Mouse (Mus musculus) intestine, embryonic 14.5 days (tissue): ENCODE measurements around the gene Ap3m1. TPM values are rescaled to one million over a fixed set of nuclear protein-coding genes. Genes with fewer than 3 reads are reported as not detected.
A peak's percentile ranks its signal among the peaks of the same experiment; 100 is the strongest.

Experiments used
- ATAC-seq: fragments of 200-750 bp; cut with Nextera tagmentation; replicated peaks from 2 replicates; pipeline ENCODE4 v1.8.0; 2017; ENCODE audit warnings: low read depth, moderate number of reproducible peaks, moderate TSS enrichment, moderate library complexity; ENCODE audit not compliant: low FRiP score, low TSS enrichment
- DNase-seq: peaks from one replicate; pipeline ENCODE4 v3.0.0-alpha.2; 2018; ENCODE audit warnings: low spot score
- H3K27ac ChIP-seq: fragments of 300-500 bp; sonication (generic); 2 replicates; pipeline ENCODE4 v1.5.1; 2014; ENCODE audit warnings: low read depth, mild to moderate bottlenecking, control low read depth
- H3K27me3 ChIP-seq: fragments of 300-500 bp; sonication (generic); replicated peaks from 2 replicates; pipeline ENCODE4 v1.6.1; 2014; ENCODE audit warnings: low read length, control low read depth; ENCODE audit not compliant: control insufficient read depth, insufficient read depth
- H3K36me3 ChIP-seq: fragments of 300-500 bp; sonication (generic); 2 replicates; pipeline ENCODE4 v1.6.1; 2014; ENCODE audit warnings: low read length, control low read depth; ENCODE audit not compliant: control insufficient read depth, insufficient read depth
- H3K4me1 ChIP-seq: fragments of 300-500 bp; sonication (generic); replicated peaks from 2 replicates; pipeline ENCODE4 v1.6.1; 2014; ENCODE audit warnings: low read length, control low read depth, mixed read lengths; ENCODE audit not compliant: control insufficient read depth, insufficient read depth
- H3K4me2 ChIP-seq: fragments of 300-500 bp; sonication (generic); 2 replicates; pipeline ENCODE4 v1.6.1; 2014; ENCODE audit warnings: low read length
- H3K4me3 ChIP-seq: fragments of 300-500 bp; sonication (generic); 2 replicates; pipeline ENCODE4 v1.5.1; 2014; ENCODE audit warnings: low read depth, low read length, control low read depth, mixed read lengths
- H3K9ac ChIP-seq: fragments of 300-500 bp; sonication (generic); 2 replicates; pipeline ENCODE4 v1.6.1; 2014; ENCODE audit warnings: mild to moderate bottlenecking, low read length
- H3K9me3 ChIP-seq: fragments of 300-500 bp; sonication (generic); 2 replicates; pipeline ENCODE4 v1.6.1; 2016; ENCODE audit warnings: low read length, control low read depth; ENCODE audit not compliant: control insufficient read depth
- WGBS: fragments of 180-500 bp; shearing (Covaris S2); extraction: QIAGEN DNeasy Blood & Tissue Kit; methylation state at CpG from one replicate; pipeline ENCODE4 v1.1.7; 2014; 5-methylcytosine and 5-hydroxymethylcytosine counted together
- polyA plus RNA-seq: library from polyadenylated mRNA; unstranded; fragments of >200 nt; fragmentation: Nextera tagmentation; extraction: Ambion mirVana; gene quantifications from 2 replicates; pipeline ENCODE4 v1.2.1, GENCODE M21; 2014

Gene Ap3m1
- polyA plus RNA-seq, 1 experiment from 2014 or later: 82.7 TPM

DNA sequence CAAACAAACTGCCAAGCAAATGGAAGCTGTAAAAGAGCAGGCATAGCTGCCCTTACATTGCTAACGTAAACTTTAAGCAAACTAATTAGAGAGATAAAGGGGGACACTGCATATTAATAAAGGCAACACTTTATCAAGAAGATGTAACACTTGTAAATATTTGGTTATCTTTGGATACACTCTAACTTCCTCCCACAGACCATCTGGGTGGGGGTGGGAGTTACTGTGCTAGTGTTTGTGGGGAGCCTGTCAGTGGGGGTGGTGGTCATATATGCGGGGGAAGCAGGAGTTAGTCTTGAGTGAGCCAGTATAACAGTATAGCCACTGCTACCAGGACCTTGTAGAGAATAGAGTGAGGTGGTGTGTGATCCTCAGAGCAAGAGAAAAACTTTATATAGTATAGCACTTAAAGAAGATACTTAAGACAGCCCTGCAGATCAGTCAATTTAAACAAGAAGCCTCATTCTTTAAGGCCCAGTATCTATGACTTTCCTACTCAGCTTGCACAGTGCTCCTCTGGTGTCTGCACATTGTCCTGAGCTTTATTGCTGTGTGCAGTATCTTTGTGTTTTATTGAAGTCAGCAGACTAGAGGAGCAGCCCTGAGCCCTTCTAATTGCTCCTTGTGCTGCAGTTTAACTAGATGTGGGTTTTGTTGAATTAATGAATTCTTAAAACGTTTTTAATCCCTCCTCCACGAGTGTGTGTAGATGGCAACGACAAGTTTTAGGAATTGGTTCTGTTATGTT is 10.6 kb upstream of the Ap3m1 start:
- DNase-seq (no peak), ATAC-seq (no peak)
- H3K4me2 ChIP-seq: no peak overlapping the region
- H3K27me3 ChIP-seq: no peaks in the 10 kb centered on the region
- H3K36me3 ChIP-seq: no peaks in the 10 kb centered on the region
- H3K9ac ChIP-seq: no peak overlapping the region
- no peaks in the 10 kb centered on the region for H3K9me3 ChIP-seq
- 38% methylated on average over 5 of the region's 5 CpGs for WGBS
- H3K27ac ChIP-seq: 0 out of 2 replicates have a peak overlapping the region, but pooled peaks have one; percentile 33
- no peak overlapping the region for H3K4me3 ChIP-seq
- H3K4me1 ChIP-seq: peaks cover 14% of the 10 kb centered on the region

- Histone ChIP-seq H3K27me3 (no peaks in the 10 kb centered on the region), H3K36me3 (no peaks in the 10 kb centered on the region), H3K9ac (no peak overlapping the region), H3K27ac (no peak overlapping the region), H3K4me3 (no peak overlapping the region), H3K9me3 (no peaks in the 10 kb centered on the region), H3K4me1 (peaks cover 8% of the 10 kb centered on the region), H3K4me2 (no peak overlapping the region)
- ATAC-seq: no peak
- DNase-seq: no peak
- WGBS: 67% methylated on average over 2 of the region's 2 CpGs
Observed at GRCm38 (mm10) chr14:21058972-21059371, 6.7 kb upstream of the Ap3m1 start.

- H3K27ac ChIP-seq: no peak overlapping the region
Observed at GRCm38 (mm10) chr14:21053586-21053985, 1.3 kb upstream of the Ap3m1 start.

GRCm38 (mm10) chr14:21053151-21053550 is 843 bp upstream of the Ap3m1 start:
- H3K4me3 ChIP-seq: peak overlapping the region; percentile 87
- H3K27me3 ChIP-seq: no peaks in the 10 kb centered on the region
- peak overlapping the region; percentile 53 for H3K9ac ChIP-seq
- no peaks in the 10 kb centered on the region for H3K9me3 ChIP-seq
- H3K4me2 ChIP-seq: peak overlapping the region; percentile 91
- DNase-seq (no peak), ATAC-seq (no peak)
- H3K4me1 ChIP-seq: peaks cover 14% of the 10 kb centered on the region
- H3K27ac ChIP-seq: peak overlapping the region; percentile 94; the same call in 1 of the 2 replicates
- no peaks in the 10 kb centered on the region for H3K36me3 ChIP-seq
- 7% methylated on average over 8 of the region's 8 CpGs for WGBS

More at GRCm38 (mm10) chr14:21053586-21053985, 1.3 kb upstream of the Ap3m1 start:
- WGBS: 50% methylated on average over 7 of the region's 7 CpGs
- Histone ChIP-seq H3K9ac (no peak overlapping the region), H3K27me3 (no peaks in the 10 kb centered on the region), H3K9me3 (no peaks in the 10 kb centered on the region), H3K36me3 (no peaks in the 10 kb centered on the region), H3K4me2 (peak overlapping the region; percentile 91), H3K4me1 (peaks cover 13% of the 10 kb centered on the region; the same call in 1 of the 2 replicates), H3K4me3 (peak overlapping the region; percentile 87)
- ATAC-seq: no peak
- no peak for DNase-seq

DNA sequence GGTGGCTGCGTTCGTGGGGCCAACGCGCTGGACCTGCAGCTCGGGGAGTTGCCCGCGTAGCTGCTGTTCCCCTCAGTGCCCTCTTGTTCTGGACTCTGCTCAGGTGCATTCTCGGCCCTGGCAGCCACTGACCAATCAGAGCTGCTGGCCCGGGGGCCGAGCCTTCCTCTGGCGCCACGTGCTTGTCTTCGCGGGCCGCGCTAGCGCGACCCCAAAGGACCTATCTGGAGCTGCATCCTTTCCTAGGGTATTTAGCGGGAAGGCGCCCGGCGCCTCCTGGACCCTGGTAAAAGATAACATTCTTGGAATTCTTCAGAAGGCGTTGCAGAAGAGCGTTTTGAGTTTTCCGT is 448 bp upstream of the Ap3m1 start:
- H3K4me2 ChIP-seq: peak overlapping the region; percentile 91
- H3K9ac ChIP-seq: peak overlapping the region; percentile 53
- H3K36me3 ChIP-seq: no peaks in the 10 kb centered on the region
- ATAC-seq: peak; percentile 87
- 0% methylated on average over 25 of the region's 25 CpGs for WGBS
- DNase-seq: no peak
- H3K4me3 ChIP-seq: peak overlapping the region; percentile 87
- H3K27ac ChIP-seq: peak overlapping the region; percentile 94
- no peaks in the 10 kb centered on the region for H3K9me3 ChIP-seq
- H3K27me3 ChIP-seq: no peaks in the 10 kb centered on the region
- H3K4me1 ChIP-seq: peaks cover 17% of the 10 kb centered on the region

- ATAC-seq (no peak), DNase-seq (no peak)
- H3K4me1 ChIP-seq: peaks cover 17% of the 10 kb centered on the region
- peak overlapping the region; percentile 94 for H3K27ac ChIP-seq
- H3K27me3 ChIP-seq: no peaks in the 10 kb centered on the region
- H3K36me3 ChIP-seq: no peaks in the 10 kb centered on the region
- 6% methylated on average over 28 of the region's 28 CpGs for WGBS
- H3K9ac ChIP-seq: peak overlapping the region; percentile 81
- H3K4me2 ChIP-seq: peak overlapping the region; percentile 91
- H3K4me3 ChIP-seq: peak overlapping the region; percentile 87
- H3K9me3 ChIP-seq: no peaks in the 10 kb centered on the region
Observed at GRCm38 (mm10) chr14:21051380-21052111, 762 bp downstream of the Ap3m1 start.

DNA sequence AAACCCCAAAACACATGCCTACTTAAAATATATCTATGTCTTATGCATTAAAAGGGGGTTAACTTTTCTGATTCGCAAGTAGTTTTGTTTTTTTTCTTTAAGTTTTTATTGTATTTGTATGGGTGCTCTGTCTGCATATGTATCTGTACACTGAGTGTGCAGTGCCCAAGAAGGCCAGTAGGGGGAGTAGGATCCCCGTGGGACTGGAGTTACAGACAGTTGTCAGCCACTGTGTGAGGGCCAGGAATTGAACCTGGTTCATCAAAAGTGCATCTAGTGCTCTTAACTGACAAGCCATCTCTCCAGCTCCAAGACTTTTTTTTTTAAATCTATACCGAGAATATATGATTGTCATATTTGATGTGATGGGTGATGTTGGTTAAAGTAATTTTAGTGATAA is 1.6 kb downstream of the Ap3m1 start:
- Histone ChIP-seq H3K27me3 (no peaks in the 10 kb centered on the region), H3K9ac (no peak overlapping the region), H3K27ac (no peak overlapping the region), H3K4me1 (peaks cover 17% of the 10 kb centered on the region), H3K9me3 (no peaks in the 10 kb centered on the region), H3K4me2 (0 out of 2 replicates have a peak overlapping the region, but pooled peaks have one; percentile 91), H3K4me3 (no peak overlapping the region), H3K36me3 (no peaks in the 10 kb centered on the region)
- ATAC-seq: no peak
- WGBS: 74% methylated on average over 3 of the region's 3 CpGs
- peak; percentile 65 for DNase-seq

DNA sequence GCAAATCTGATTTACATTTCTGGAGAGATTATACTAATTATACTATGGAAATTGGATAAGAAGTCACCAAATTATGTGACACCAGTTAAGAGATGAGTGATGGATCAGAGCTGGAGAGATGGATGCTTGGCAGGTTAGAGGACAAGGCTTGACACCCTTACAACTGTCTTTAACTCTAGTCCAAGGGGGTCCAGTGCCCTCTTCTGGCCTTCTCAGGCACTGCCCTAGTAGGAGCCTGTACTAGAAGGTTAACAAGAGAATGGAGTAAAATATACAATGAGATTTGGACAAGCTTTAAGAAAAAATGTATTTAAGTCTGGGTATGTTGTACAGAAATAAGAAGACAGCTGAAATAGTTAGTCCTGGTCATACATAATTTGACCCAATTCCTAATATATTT is 3.4 kb downstream of the Ap3m1 start:
- Histone ChIP-seq H3K36me3 (peaks cover 7% of the 10 kb centered on the region; the same call in 1 of the 2 replicates), H3K9ac (no peak overlapping the region), H3K4me2 (no peak overlapping the region), H3K9me3 (no peaks in the 10 kb centered on the region), H3K27me3 (no peaks in the 10 kb centered on the region), H3K4me3 (no peak overlapping the region), H3K27ac (no peak overlapping the region), H3K4me1 (peaks cover 16% of the 10 kb centered on the region)
- DNase-seq (no peak), ATAC-seq (no peak)
